Mouse (Mus musculus) erythroblast, embryonic 14.5 days (primary cell): ENCODE measurements around the gene Vegfb.

Source experiments
- GATA1 ChIP-seq: IDR thresholded peaks from 2 replicates; pipeline ENCODE4 v1.6.1; 2012; ENCODE audit warnings: low read length, inconsistent platforms, mixed read lengths
- TAL1 ChIP-seq: IDR thresholded peaks from 3 replicates; pipeline ENCODE4 v1.6.1; 2012; ENCODE audit warnings: low read length, inconsistent platforms, mixed read lengths

- TF ChIP-seq GATA1 (no peak), TAL1 (no peak)
Measured at GRCm38 (mm10) chr19:7012426-7012825, 25.0 kb upstream of the Vegfb start.
